Mouse (Mus musculus) embryo, embryonic 10 days (tissue): ENCODE measurements around the gene Gm8165.
"Not testable (repeated sequence)": the region's sequence is repeated elsewhere in the genome, so short reads cannot be mapped to it uniquely, and the experiment has no call there.

Experiments used
- DNase-seq: peaks from one replicate; pipeline ENCODE4 v3.0.0-alpha.2; 2015; ENCODE audit warnings: low spot score

Gene Gm8165

GRCm38 (mm10) chr14:43677099-43677498 lies at the start of gene Gm8165:
Gene Gm8165 (minus strand): TSS chr14:43677199.
- not testable (repeated sequence) for DNase-seq

GRCm38 (mm10) chr14:43697621-43698020 lies 20.6 kb upstream of the Gm8165 start, which contains the start of gene Gm7324:
Gene Gm7324 (plus strand): TSS chr14:43697828.
- not testable (repeated sequence) for DNase-seq
